20 mouse cellular contexts compared by ENCODE assay signal in the genomic region with DNA sequence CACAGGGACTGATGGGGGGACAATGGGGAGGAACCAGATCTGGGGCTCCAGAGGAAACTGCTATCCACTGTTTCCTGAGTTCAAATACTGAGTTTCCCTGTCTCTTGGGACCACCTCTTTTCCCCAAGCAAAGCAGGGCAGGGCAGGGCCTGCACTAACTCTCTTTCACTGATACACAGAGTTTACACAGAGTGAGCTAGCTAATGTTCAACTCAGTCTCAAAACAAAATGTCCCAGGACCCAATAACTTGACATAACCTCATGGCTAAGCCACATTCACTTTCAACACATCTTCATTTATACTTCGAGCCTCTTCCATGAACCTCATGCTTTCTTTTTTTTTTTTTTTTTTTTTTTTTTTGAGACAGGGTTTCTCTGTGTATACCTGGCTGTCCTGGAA.
"Had no signal": no experiment of that assay in that cellular context is flagged by ENCODE, and none has a peak within 500 bp of the region (broad histone marks: within the 10 kb centered on the region; RNA-seq: fewer than 3 reads in every experiment).

No protein-coding gene starts in this region.

- H3K9me3 ChIP-seq: lung, embryonic 15.5 days; neural tube, embryonic 12.5 days; neural tube, embryonic 15.5 days had no signal

- H3K4me1 ChIP-seq: neural tube, embryonic 12.5 days; neural tube, embryonic 15.5 days had no signal

- H3K27ac ChIP-seq: kidney, postnatal 0 days; layer of hippocampus, adult 2 months; left cerebral cortex, adult 2 months; lung, embryonic 15.5 days; midbrain, embryonic 10.5 days; neural tube, embryonic 12.5 days; neural tube, embryonic 15.5 days; stomach, postnatal 0 days had no signal

- DNase-seq: kidney, adult 11 months; kidney, adult 8-10 months; layer of hippocampus, adult 9-11 months; lung, adult 18-20 months; lung, postnatal 10 days; lung, postnatal 36 days; midbrain, embryonic 14.5 days; right cerebral cortex, adult 18-20 months; right cerebral cortex, postnatal 14 days; right cerebral cortex, postnatal 4 days; thymus, adult 2 months had no signal

- H3K27me3 ChIP-seq: lung, embryonic 15.5 days; neural tube, embryonic 12.5 days; neural tube, embryonic 15.5 days had no signal

- H3K4me3 ChIP-seq: layer of hippocampus, adult 2 months; left cerebral cortex, adult 2 months; lung, embryonic 15.5 days; megakaryocyte, embryonic 14.5 days; midbrain, embryonic 10.5 days; neural tube, embryonic 12.5 days; neural tube, embryonic 15.5 days had no signal

- H3K4me2 ChIP-seq: lung, embryonic 15.5 days; neural tube, embryonic 12.5 days; neural tube, embryonic 15.5 days had no signal

- H3K9ac ChIP-seq: lung, embryonic 15.5 days; neural tube, embryonic 12.5 days; neural tube, embryonic 15.5 days had no signal
